Mouse (Mus musculus): ENCODE data around the gene Brix1. TPM values are rescaled to one million over a fixed set of nuclear protein-coding genes. Genes with fewer than 3 reads are reported as not detected.

The Brix1 gene
- polyA plus RNA-seq, 1 experiment from 2014 or later, result 83.9 TPM

GRCm38 (mm10) chr15:10441493-10441892 is 44.3 kb downstream of the Brix1 start:
- 89% methylated on average over 9 of the region's 9 CpGs for WGBS
- ATAC-seq (ENCODE audit: insufficient read depth, low FRiP score, low read depth), result no peak

GRCm38 (mm10) chr15:10439963-10440362 is 45.8 kb downstream of the Brix1 start:
- H3K36me3 ChIP-seq, result peaks cover 3% of the 10 kb centered on the region; the same call in 1 of the 2 replicates
- H3K9me3 ChIP-seq, result no peaks in the 10 kb centered on the region
- H3K27me3 ChIP-seq (replicated peaks), result no peaks in the 10 kb centered on the region
- H3K4me1 ChIP-seq, result no peaks in the 10 kb centered on the region
- no peak overlapping the region for H3K9ac ChIP-seq
- no peak overlapping the region for H3K4me3 ChIP-seq (replicated peaks)
- WGBS, result 82% methylated on average over 6 of the region's 6 CpGs
- no peak overlapping the region for H3K27ac ChIP-seq
- no peak overlapping the region for H3K4me2 ChIP-seq
- no peak for ATAC-seq (ENCODE audit: insufficient read depth, low FRiP score, low read depth)

More at GRCm38 (mm10) chr15:10441493-10441892, 44.3 kb downstream of the Brix1 start:
- Histone ChIP-seq H3K36me3 (peaks cover 6% of the 10 kb centered on the region; the same call in 1 of the 2 replicates), H3K4me1 (no peaks in the 10 kb centered on the region), H3K4me3 (replicated peaks) (no peak overlapping the region), H3K9me3 (no peaks in the 10 kb centered on the region), H3K27me3 (replicated peaks) (no peaks in the 10 kb centered on the region), H3K9ac (no peak overlapping the region), H3K27ac (no peak overlapping the region), H3K4me2 (no peak overlapping the region)

GRCm38 (mm10) chr15:10436893-10437292 is 48.9 kb downstream of the Brix1 start:
- Histone ChIP-seq H3K4me3 (replicated peaks) (no peak overlapping the region), H3K4me1 (no peaks in the 10 kb centered on the region), H3K9ac (no peak overlapping the region), H3K27ac (no peak overlapping the region), H3K4me2 (no peak overlapping the region), H3K36me3 (no peaks in the 10 kb centered on the region), H3K9me3 (no peaks in the 10 kb centered on the region), H3K27me3 (replicated peaks) (no peaks in the 10 kb centered on the region)
- ATAC-seq (ENCODE audit: insufficient read depth, low FRiP score, low read depth), result no peak
- 86% methylated on average over 1 of the region's 1 CpGs for whole genome bisulfite sequencing

- 91% methylated on average over 13 of the region's 13 CpGs for WGBS
- H3K4me2 ChIP-seq, result no peak overlapping the region
- H3K9ac ChIP-seq, result no peak overlapping the region
- no peak for ATAC-seq (ENCODE audit: insufficient read depth, low FRiP score, low read depth)
- no peak overlapping the region for H3K27ac ChIP-seq
- H3K4me1 ChIP-seq, result no peaks in the 10 kb centered on the region
- no peak overlapping the region for H3K4me3 ChIP-seq (replicated peaks)
- H3K9me3 ChIP-seq, result no peaks in the 10 kb centered on the region
- no peaks in the 10 kb centered on the region for H3K27me3 ChIP-seq (replicated peaks)
- no peaks in the 10 kb centered on the region for H3K36me3 ChIP-seq
These were observed 59.0 kb downstream of the Brix1 start for GRCm38 (mm10) chr15:10426545-10427266.

- Histone ChIP-seq H3K4me2 (no peak overlapping the region), H3K9me3 (no peaks in the 10 kb centered on the region), H3K27me3 (replicated peaks) (no peaks in the 10 kb centered on the region), H3K9ac (no peak overlapping the region), H3K36me3 (no peaks in the 10 kb centered on the region), H3K4me3 (replicated peaks) (no peak overlapping the region), H3K27ac (no peak overlapping the region), H3K4me1 (no peaks in the 10 kb centered on the region)
- ATAC-seq (ENCODE audit: insufficient read depth, low FRiP score, low read depth), result no peak
- 85% methylated on average over 6 of the region's 6 CpGs for WGBS
These were observed 59.6 kb downstream of the Brix1 start for GRCm38 (mm10) chr15:10426124-10426523.

Other genes starting within 250 kb of the Brix1 start
- 0.46 TPM in 1 of 2 replicates, not detected in the other for gene Gm21973, start 160.6 kb downstream of the Brix1 start, polyA plus RNA-seq (2015; fragmentation: Nextera tagmentation; extraction: Ambion mirVana)
- gene Agxt2, start 127.4 kb downstream of the Brix1 start, polyA plus RNA-seq (2015; fragmentation: Nextera tagmentation; extraction: Ambion mirVana), result 0.28 and 0.80 TPM in 2 replicates
- 16.8 and 17.6 TPM in 2 replicates for gene Dnajc21, start 15.4 kb downstream of the Brix1 start, polyA plus RNA-seq (2015; fragmentation: Nextera tagmentation; extraction: Ambion mirVana)
- gene Rad1, start 71 bp upstream of the Brix1 start, polyA plus RNA-seq (2015; fragmentation: Nextera tagmentation; extraction: Ambion mirVana), result 32.3 and 32.7 TPM in 2 replicates
- not detected in 2 replicates for gene Ttc23l, start 72.7 kb upstream of the Brix1 start, polyA plus RNA-seq (2015; fragmentation: Nextera tagmentation; extraction: Ambion mirVana)
- 17.8 and 19.6 TPM in 2 replicates for gene Rai14, start 228.7 kb upstream of the Brix1 start, polyA plus RNA-seq (2015; fragmentation: Nextera tagmentation; extraction: Ambion mirVana)

All from stomach, embryonic 15.5 days (tissue).